Mouse (Mus musculus) retina, postnatal 7 days (tissue): ENCODE data around the gene Vil1.

ENCODE experiments used
- DNase-seq: peaks from one replicate; pipeline ENCODE4 v3.0.0-alpha.2; 2012; ENCODE audit warnings: low read depth, low spot score

Vil1 gene

GRCm38 (mm10) chr1:74412711-74413110 lies 3.5 kb downstream of the Vil1 start:
- DNase-seq: no peak

GRCm38 (mm10) chr1:74415143-74415542 lies 6.0 kb downstream of the Vil1 start:
- DNase-seq: no peak

- peak; percentile 29 for DNase-seq
Measured at GRCm38 (mm10) chr1:74418747-74419439, 9.7 kb downstream of the Vil1 start.

- DNase-seq: no peak
Measured at GRCm38 (mm10) chr1:74419440-74419794, 10.2 kb downstream of the Vil1 start.

- DNase-seq: no peak
Measured at GRCm38 (mm10) chr1:74423147-74423546, 14.0 kb downstream of the Vil1 start.

GRCm38 (mm10) chr1:74425845-74426244 lies 16.7 kb downstream of the Vil1 start:
- DNase-seq: no peak

GRCm38 (mm10) chr1:74433220-74433619 lies 24.0 kb downstream of the Vil1 start:
- DNase-seq: no peak

- no peak for DNase-seq
Measured at GRCm38 (mm10) chr1:74434596-74434995, 25.4 kb downstream of the Vil1 start.

- no peak for DNase-seq
Measured at GRCm38 (mm10) chr1:74435563-74435962, 26.4 kb downstream of the Vil1 start.

GRCm38 (mm10) chr1:74437702-74438427 lies 28.7 kb downstream of the Vil1 start:
- DNase-seq: peak; percentile 64

GRCm38 (mm10) chr1:74439166-74439876 lies 30.1 kb downstream of the Vil1 start:
- no peak for DNase-seq

- DNase-seq: no peak
Measured at GRCm38 (mm10) chr1:74444538-74444937, 35.4 kb downstream of the Vil1 start.

GRCm38 (mm10) chr1:74452611-74453045 lies 43.5 kb downstream of the Vil1 start:
- peak; percentile 54 for DNase-seq

GRCm38 (mm10) chr1:74460273-74460672 lies 51.1 kb downstream of the Vil1 start:
- DNase-seq: peak; percentile 36
